Comparison of ENCODE assay signal across 9 mouse cellular contexts in the genomic region with DNA sequence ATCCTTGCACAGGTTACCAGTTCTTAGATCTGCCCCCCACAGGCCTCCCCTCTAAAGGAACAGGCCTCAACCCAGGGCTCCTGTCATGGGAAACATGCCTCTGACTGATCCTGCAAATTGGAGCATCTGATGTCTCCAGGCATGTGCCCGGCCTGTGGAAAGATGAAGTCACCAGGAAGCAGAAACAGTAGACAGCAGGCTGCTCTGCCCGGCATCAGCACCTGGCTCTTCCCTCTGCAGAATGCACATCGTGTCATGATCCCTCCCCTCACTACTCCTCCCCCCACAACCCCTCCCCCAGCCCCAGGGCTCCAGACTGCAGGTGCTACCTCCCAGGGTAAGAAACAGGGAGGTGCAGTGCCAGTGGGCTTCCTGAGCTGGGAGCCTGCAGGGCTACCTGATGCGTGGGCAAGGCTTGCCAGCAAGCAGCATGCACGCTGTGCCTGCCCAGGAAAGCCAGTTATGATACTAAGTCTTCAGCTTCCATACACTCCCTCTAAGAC. TPM values are rescaled to one million over a fixed set of nuclear protein-coding genes. Genes with fewer than 3 reads are reported as not detected.
A peak's percentile ranks its signal among the peaks of the same experiment; 100 is the strongest.
DNase-seq lines count a peak whose midpoint lies in the region; ATAC-seq and TF ChIP-seq lines count a peak whose summit lies in the region.
"Had no signal": no experiment of that assay in that cellular context is flagged by ENCODE, and none has a peak within 500 bp of the region (broad histone marks: within the 10 kb centered on the region; RNA-seq: fewer than 3 reads in every experiment).

No protein-coding gene starts in this region.

- TF ChIP-seq EP300 in stomach, postnatal 0 days (optimal IDR thresholded peaks at IDR 0.05) = no peak

- no peak for ATAC-seq in intestine, embryonic 15.5 days
- ATAC-seq in granulocyte monocyte progenitor cell, adult 5-6 weeks (replicated peaks; ENCODE audit: poor library complexity, severe bottlenecking) = no peak
- ATAC-seq in stomach, postnatal 0 days (ENCODE audit: low FRiP score, low TSS enrichment) = no peak

- H3K4me2 ChIP-seq in intestine, embryonic 15.5 days (replicated peaks) = no peak overlapping the region
- H3K4me2 ChIP-seq in stomach, postnatal 0 days (replicated peaks; ENCODE audit: low read depth) = no peak overlapping the region
- H3K4me2 ChIP-seq: embryonic facial prominence, embryonic 12.5 days had no signal

- H3K4me1 ChIP-seq in intestine, embryonic 15.5 days (replicated peaks) = peaks cover 13% of the 10 kb centered on the region
- H3K4me1 ChIP-seq in stomach, postnatal 0 days (replicated peaks; ENCODE audit: control insufficient read depth, insufficient read depth) = no peaks in the 10 kb centered on the region

- H3K9ac ChIP-seq in intestine, embryonic 15.5 days = no peak overlapping the region
- H3K9ac ChIP-seq in stomach, postnatal 0 days (ENCODE audit: low read length) = no peak overlapping the region
- H3K9ac ChIP-seq: embryonic facial prominence, embryonic 12.5 days had no signal

- H3K36me3 ChIP-seq in intestine, embryonic 15.5 days = no peaks in the 10 kb centered on the region
- no peaks in the 10 kb centered on the region for H3K36me3 ChIP-seq in stomach, postnatal 0 days (ENCODE audit: control insufficient read depth, insufficient read depth, low read length)
- H3K36me3 ChIP-seq: embryonic facial prominence, embryonic 12.5 days had no signal

- DNase-seq in layer of hippocampus, adult 9-11 months = peak; percentile 52
- no peak for DNase-seq in layer of hippocampus, adult 9-10 months (ENCODE audit: low spot score)
- DNase-seq in cerebellum, postnatal 10 days = peak; percentile 55 to 63
- peak; percentile 20 to 36 for DNase-seq in layer of hippocampus, postnatal 25 days (ENCODE audit: extremely low spot score in 1 of 2, low spot score in 1 of 2)
- DNase-seq in thymus, adult 18-20 months = peak; percentile 71 to 81
- DNase-seq in stomach, postnatal 0 days (ENCODE audit: low spot score) = no peak

- no peak overlapping the region for H3K4me3 ChIP-seq in intestine, embryonic 15.5 days (replicated peaks)
- no peak overlapping the region for H3K4me3 ChIP-seq in stomach, postnatal 0 days (ENCODE audit: low read depth, low read length)
- H3K4me3 ChIP-seq: embryonic facial prominence, embryonic 12.5 days had no signal

- no peaks in the 10 kb centered on the region for H3K9me3 ChIP-seq in intestine, embryonic 15.5 days
- H3K9me3 ChIP-seq in stomach, postnatal 0 days (ENCODE audit: control insufficient read depth, low read length) = no peaks in the 10 kb centered on the region
- H3K9me3 ChIP-seq: embryonic facial prominence, embryonic 12.5 days had no signal

- H3K27ac ChIP-seq in intestine, embryonic 15.5 days = no peak overlapping the region
- no peak overlapping the region for H3K27ac ChIP-seq in stomach, postnatal 0 days (replicated peaks)

- WGBS in intestine, embryonic 15.5 days = 29% methylated on average over 5 of the region's 5 CpGs
- WGBS in stomach, postnatal 0 days = 49% methylated on average over 5 of the region's 5 CpGs

- H3K27me3 ChIP-seq in intestine, embryonic 15.5 days (replicated peaks) = peaks cover 14% of the 10 kb centered on the region
- H3K27me3 ChIP-seq in stomach, postnatal 0 days (ENCODE audit: control insufficient read depth, insufficient read depth, low read length) = no peaks in the 10 kb centered on the region

- no peak for TF ChIP-seq CTCF in stomach, postnatal 0 days (IDR thresholded peaks at IDR 0.05; ENCODE audit: low read depth)

RNA-seq across cellular contexts. Expression of a gene that starts 27.0 kb away (rescaled TPM):
- 10 to 100 TPM; 53.8 to 76.8 TPM for total RNA-seq in layer of hippocampus, postnatal 25 days (2021)
- polyA plus RNA-seq in intestine, embryonic 15.5 days (2015; fragmentation: Nextera tagmentation; extraction: Ambion mirVana) = 9.6 TPM in 2 replicates
- 21.9 and 24.4 TPM in 2 replicates for total RNA-seq in granulocyte monocyte progenitor cell, adult 5-6 weeks (2014; fragmentation: Nextera tagmentation)
- total RNA-seq in granulocyte monocyte progenitor cell, adult 5-6 weeks (2017) = 22.7 and 23.5 TPM in 2 replicates
- polyA plus RNA-seq in stomach, postnatal 0 days (2015; fragmentation: Nextera tagmentation; extraction: Ambion mirVana) = 6.0 and 6.1 TPM in 2 replicates

Comparison
In these comparisons a context has a peak if more than half of its experiments do, and no peak if none do; other contexts are left out.
1. DNase-seq: peak in layer of hippocampus, adult 9-11 months (single experiment), cerebellum, postnatal 10 days (2 of 2), layer of hippocampus, postnatal 25 days (2 of 2) and thymus, adult 18-20 months (2 of 2); none in layer of hippocampus, adult 9-10 months (single experiment) and stomach, postnatal 0 days (single experiment).